Mouse (Mus musculus): Measurements from ENCODE around the gene Heca.

DNA sequence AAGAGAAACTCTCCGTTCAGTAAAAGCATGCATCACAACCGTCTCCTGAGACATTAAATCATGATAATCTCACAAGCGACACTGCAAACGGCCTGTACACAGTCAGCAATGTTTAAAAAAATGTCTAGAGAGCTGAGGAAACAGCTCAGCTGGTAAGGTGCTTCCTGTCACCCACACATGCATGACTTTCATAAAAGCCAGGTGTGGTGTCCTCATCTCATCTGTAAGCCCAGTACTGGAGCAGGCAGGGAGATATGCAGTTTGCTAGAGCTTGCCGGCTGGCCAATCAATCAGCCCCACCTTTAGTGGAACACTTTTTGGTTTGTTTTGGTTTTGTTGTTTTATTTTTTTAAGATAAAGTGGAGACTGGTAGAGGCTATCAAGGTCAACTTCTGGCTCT is 27.9 kb downstream of the Heca start:
- TF ChIP-seq CTCF (conservative IDR thresholded peaks at IDR 0.05 in 1 of 2, IDR thresholded peaks at IDR 0.05 in 1 of 2; ENCODE audit: low read depth in 2 of 2, low read length in 2 of 2), result no peak
- no peak for TF ChIP-seq POLR2A (IDR thresholded peaks at IDR 0.05; ENCODE audit: low read depth, low read length)
- no peak for TF ChIP-seq POLR2AphosphoS2 (IDR thresholded peaks at IDR 0.05; ENCODE audit: low read depth, low read length)
- no peak for TF ChIP-seq ZC3H11A (IDR thresholded peaks at IDR 0.05; ENCODE audit: low read depth, low read length)
